Mouse (Mus musculus) gastrocnemius, adult 2 months (tissue): ENCODE results near the gene Atg5. TPM values are rescaled to one million over a fixed set of nuclear protein-coding genes. Genes with fewer than 3 reads are reported as not detected.
A peak's percentile ranks its signal among the peaks of the same experiment; 100 is the strongest.

Experiments used
- DNase-seq: peaks from one replicate; pipeline ENCODE4 v3.0.0; 2022
- H3K27ac ChIP-seq: fragments of 200-600 bp; 2 replicates; pipeline ENCODE4 v1.8.1; 2022; ENCODE audit warnings: mild to moderate bottlenecking
- H3K4me3 ChIP-seq: fragments of 200-600 bp; 2 replicates; pipeline ENCODE4 v1.8.1; 2022; ENCODE audit warnings: mild to moderate bottlenecking, moderate library complexity
- CTCF ChIP-seq: fragments of 200-600 bp; IDR thresholded peaks from 2 replicates; pipeline ENCODE4 v1.8.1; 2022; ENCODE audit warnings: antibody characterized with exemption, mild to moderate bottlenecking, moderate library complexity
- intact Hi-C: fragments of 180-260 bp; cut with DNase I; formaldehyde crosslinking; loops from one replicate; pipeline ENCODE4 v1.15.1; 2025
- total RNA-seq, 2 experiments: library from RNA; stranded (reverse); gene quantifications; 2 replicates each; pipeline ENCODE4 v1.2.3; 2021

Atg5 gene
- total RNA-seq, 2 experiments from 2014 or later: 9.6 to 12.4 TPM

- no peak for TF ChIP-seq CTCF
- H3K27ac ChIP-seq: no peak overlapping the region
- intact Hi-C loops: no loop called here
- H3K4me3 ChIP-seq: no peak overlapping the region
- DNase-seq: no peak
Measured at GRCm38 (mm10) chr10:44290876-44291275, 22.7 kb downstream of the Atg5 start.

GRCm38 (mm10) chr10:44292205-44292604 lies 24.0 kb downstream of the Atg5 start:
- no peak overlapping the region for H3K27ac ChIP-seq
- DNase-seq: no peak
- TF ChIP-seq CTCF: peak; percentile 80
- no peak overlapping the region for H3K4me3 ChIP-seq
- intact Hi-C loops: loop anchor here (2.0 kb wide), 2 partner anchors 163 to 753 kb away; no protein-coding TSS in a partner anchor

GRCm38 (mm10) chr10:44299165-44299564 lies 31.0 kb downstream of the Atg5 start:
- Histone ChIP-seq H3K27ac (no peak overlapping the region), H3K4me3 (no peak overlapping the region)
- intact Hi-C loops: no loop called here
- TF ChIP-seq CTCF: no peak
- no peak for DNase-seq

GRCm38 (mm10) chr10:44300078-44300477 lies 31.9 kb downstream of the Atg5 start:
- Histone ChIP-seq H3K27ac (no peak overlapping the region), H3K4me3 (no peak overlapping the region)
- no peak for TF ChIP-seq CTCF
- DNase-seq: no peak
- intact Hi-C loops: no loop called here

- intact Hi-C loops: no loop called here
- Histone ChIP-seq H3K27ac (no peak overlapping the region), H3K4me3 (no peak overlapping the region)
- DNase-seq: no peak
- no peak for TF ChIP-seq CTCF
Measured at GRCm38 (mm10) chr10:44303648-44304329, 35.6 kb downstream of the Atg5 start.

GRCm38 (mm10) chr10:44304330-44304717 lies 36.2 kb downstream of the Atg5 start:
- no peak for TF ChIP-seq CTCF
- Histone ChIP-seq H3K4me3 (no peak overlapping the region), H3K27ac (no peak overlapping the region)
- no peak for DNase-seq
- intact Hi-C loops: no loop called here

- Histone ChIP-seq H3K4me3 (no peak overlapping the region), H3K27ac (no peak overlapping the region)
- no peak for TF ChIP-seq CTCF
- no peak for DNase-seq
- intact Hi-C loops: no loop called here
Measured at GRCm38 (mm10) chr10:44304845-44305244, 36.7 kb downstream of the Atg5 start.

GRCm38 (mm10) chr10:44306308-44306707 lies 38.1 kb downstream of the Atg5 start:
- DNase-seq: no peak
- intact Hi-C loops: no loop called here
- no peak for TF ChIP-seq CTCF
- no peak overlapping the region for H3K4me3 ChIP-seq
- H3K27ac ChIP-seq: no peak overlapping the region

- TF ChIP-seq CTCF: no peak
- intact Hi-C loops: no loop called here
- no peak for DNase-seq
- no peak overlapping the region for H3K4me3 ChIP-seq
- no peak overlapping the region for H3K27ac ChIP-seq
Measured at GRCm38 (mm10) chr10:44308280-44308679, 40.1 kb downstream of the Atg5 start.

- intact Hi-C loops: no loop called here
- no peak for DNase-seq
Measured at GRCm38 (mm10) chr10:44309250-44309649, 41.1 kb downstream of the Atg5 start.

GRCm38 (mm10) chr10:44315276-44315675 lies 47.1 kb downstream of the Atg5 start:
- intact Hi-C loops: no loop called here
- Histone ChIP-seq H3K27ac (no peak overlapping the region), H3K4me3 (no peak overlapping the region)
- TF ChIP-seq CTCF: no peak
- no peak for DNase-seq

More at GRCm38 (mm10) chr10:44309250-44309649, 41.1 kb downstream of the Atg5 start:
- H3K27ac ChIP-seq: no peak overlapping the region
- H3K4me3 ChIP-seq: no peak overlapping the region
- no peak for TF ChIP-seq CTCF

GRCm38 (mm10) chr10:44316280-44317270 lies 48.4 kb downstream of the Atg5 start:
- intact Hi-C loops: no loop called here
- Histone ChIP-seq H3K4me3 (no peak overlapping the region), H3K27ac (no peak overlapping the region)
- no peak for DNase-seq
- TF ChIP-seq CTCF: no peak

- H3K27ac ChIP-seq: 0 out of 2 replicates have a peak overlapping the region, but pooled peaks have one; percentile 28
- DNase-seq: no peak
Measured at GRCm38 (mm10) chr10:44322166-44322565, 54.0 kb downstream of the Atg5 start.

More at GRCm38 (mm10) chr10:44322166-44322565, 54.0 kb downstream of the Atg5 start:
- TF ChIP-seq CTCF: no peak
- no peak overlapping the region for H3K4me3 ChIP-seq
- intact Hi-C loops: no loop called here
